Mouse (Mus musculus) heart, postnatal 14 days (tissue): ENCODE results near the gene Thoc6. TPM values are rescaled to one million over a fixed set of nuclear protein-coding genes. Genes with fewer than 3 reads are reported as not detected.

Experiments used
- DNase-seq, 2 experiments: peaks; one replicate each; pipeline ENCODE4 v3.0.0; 2021 to 2022
- intact Hi-C: fragments of 180-260 bp; cut with DNase I; formaldehyde crosslinking; loops from one replicate; pipeline ENCODE4 v1.15.1; 2025
- total RNA-seq, 2 experiments: library from RNA; stranded (reverse); gene quantifications; 2 replicates each; pipeline ENCODE4 v1.2.3; 2021

The Thoc6 gene
- total RNA-seq, 2 experiments from 2014 or later: 13.5 to 15.9 TPM

DNA sequence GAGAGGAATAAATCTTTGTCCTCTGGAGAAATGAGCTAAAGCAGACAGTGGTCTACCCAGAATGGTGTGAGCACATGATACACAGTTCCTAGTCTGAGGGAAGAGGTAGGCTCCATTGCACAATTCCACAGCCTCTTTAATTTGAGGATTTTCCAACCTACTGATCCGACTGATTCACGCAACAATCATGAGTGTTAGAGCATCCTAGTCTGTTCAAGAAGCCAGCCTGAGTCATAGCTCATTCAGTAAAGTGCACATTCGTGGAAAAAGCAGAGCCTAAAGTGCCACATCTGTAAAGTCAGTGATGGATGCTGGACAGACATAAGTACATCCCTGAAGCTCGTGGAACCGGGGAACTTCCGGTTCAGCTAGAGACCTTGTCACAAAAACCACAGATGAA is 22.3 kb downstream of the Thoc6 start:
- intact Hi-C loops: no loop called here
- DNase-seq: no peak

DNA sequence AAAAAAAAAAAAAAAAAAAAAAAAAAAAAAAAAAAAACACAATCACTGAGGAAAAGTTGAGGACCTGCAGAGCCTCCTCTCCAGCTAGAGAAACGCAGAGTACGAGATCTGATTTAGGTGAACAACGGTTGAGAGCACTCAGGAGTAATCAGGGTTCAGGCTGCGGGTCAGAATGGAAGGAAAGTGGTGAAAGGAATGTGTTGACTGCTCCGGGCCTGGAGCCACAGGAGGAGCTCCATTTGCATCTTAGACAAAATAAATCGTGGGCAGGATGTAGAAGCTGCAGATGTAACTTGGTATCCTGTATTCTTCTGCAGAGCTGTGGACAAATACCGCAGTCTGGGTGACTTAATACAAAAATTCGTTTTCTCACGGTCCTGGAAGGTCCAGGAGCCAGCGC is 27.8 kb downstream of the Thoc6 start:
- intact Hi-C loops: no loop called here
- DNase-seq: no peak

DNA sequence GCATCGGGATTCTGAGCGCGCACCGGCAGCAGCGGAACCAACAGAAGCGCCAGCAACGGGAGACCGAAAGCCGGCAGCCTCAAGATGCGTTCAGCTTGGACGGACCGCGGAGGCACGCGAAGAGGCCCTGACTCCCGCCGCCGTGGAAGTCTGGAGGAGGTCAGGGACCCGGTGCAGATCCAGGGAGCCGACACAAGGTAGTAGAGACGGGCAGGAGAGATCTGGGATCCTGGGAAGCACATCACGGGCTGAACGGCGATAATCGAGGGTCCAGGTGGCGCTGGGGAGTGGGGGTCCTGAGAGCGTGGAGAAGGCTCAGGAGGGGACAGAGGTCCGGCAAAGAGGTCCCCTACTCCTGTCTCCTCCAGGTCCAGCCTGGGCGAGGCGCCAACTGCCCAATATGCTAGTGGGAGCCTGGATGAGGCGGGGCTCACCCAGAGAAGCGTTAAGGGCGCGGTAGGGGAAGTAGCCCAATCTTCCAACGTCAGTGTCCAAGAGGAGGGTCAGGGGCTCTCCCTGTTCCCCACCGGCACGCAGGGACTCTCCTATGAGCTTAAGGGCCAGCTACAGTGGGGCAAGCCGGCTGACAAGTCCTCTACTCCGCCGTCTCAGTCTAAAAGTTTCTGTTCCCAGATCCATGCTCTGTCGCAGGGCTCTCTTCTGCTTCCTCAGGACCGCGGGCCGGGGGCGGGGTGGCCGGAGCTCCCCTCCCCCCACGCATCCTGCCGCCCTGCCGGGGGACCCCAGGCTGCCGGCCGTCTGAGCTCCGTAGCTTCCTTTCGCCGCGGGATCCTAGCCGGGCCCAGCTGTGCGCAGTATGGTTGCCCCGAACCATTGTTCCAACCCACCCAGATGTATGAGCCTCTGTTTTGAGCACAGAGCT is 28.8 kb downstream of the Thoc6 start, which contains the start of gene Mmp25:
Gene Mmp25, minus strand, starts transcription at position 665 of the 883 bp plus-strand sequence.
- DNase-seq: peak; percentile 21 to 32
- intact Hi-C loops: no loop called here

- intact Hi-C loops: loop anchor here (2.0 kb wide), 1 partner anchor 60 kb away; no protein-coding TSS in a partner anchor
Measured at GRCm38 (mm10) chr17:23631241-23631640, 42.4 kb downstream of the Thoc6 start.

GRCm38 (mm10) chr17:23630195-23631020 is 43.3 kb downstream of the Thoc6 start:
- peak; percentile 83 to 90 for DNase-seq
- intact Hi-C loops: loop anchor here (2.0 kb wide), 1 partner anchor 60 kb away; no protein-coding TSS in a partner anchor

More at GRCm38 (mm10) chr17:23631241-23631640, 42.4 kb downstream of the Thoc6 start:
- no peak for DNase-seq

GRCm38 (mm10) chr17:23627813-23628212 is 45.9 kb downstream of the Thoc6 start:
- no peak for DNase-seq
- intact Hi-C loops: no loop called here

DNA sequence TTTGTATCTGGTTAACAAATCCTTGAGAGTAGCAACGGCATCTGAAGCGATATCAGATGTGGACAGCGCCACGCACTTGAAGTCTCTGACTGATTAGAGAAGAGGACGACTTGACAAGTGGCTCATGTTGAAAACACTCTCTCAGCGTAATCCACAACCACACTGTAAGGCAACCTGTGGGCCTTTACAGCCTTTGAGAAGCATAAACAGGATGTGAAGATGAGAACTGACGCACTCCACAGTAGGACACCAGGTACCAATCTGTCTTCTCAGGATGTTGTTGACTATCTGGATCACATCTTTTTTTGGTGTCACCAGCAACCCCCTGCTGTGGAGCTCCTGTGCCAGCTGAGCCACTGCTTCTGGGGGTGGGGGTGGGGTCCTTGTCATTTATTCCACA is 53.3 kb downstream of the Thoc6 start:
- DNase-seq: no peak
- intact Hi-C loops: no loop called here

Other genes starting within 250 kb of the Thoc6 start
- not detected for gene Vmn2r117, start 194.2 kb downstream of the Thoc6 start, total RNA-seq
- 1 to 10 TPM; 4.9 to 5.8 TPM for gene Zfp213, start 109.6 kb downstream of the Thoc6 start, total RNA-seq
- gene Zfp13, start 74.4 kb downstream of the Thoc6 start, total RNA-seq: 1 to 10 TPM; 4.3 to 5.0 TPM
- not detected for gene Zscan10, start 73.0 kb downstream of the Thoc6 start, total RNA-seq
- gene Mmp25, start 28.6 kb downstream of the Thoc6 start, total RNA-seq: under 1 TPM; 0.10 to 0.24 TPM
- not detected for gene Bicdl2, start 13.4 kb downstream of the Thoc6 start, total RNA-seq
- 100 to 1,000 TPM; 186 to 198 TPM for gene Hcfc1r1, start 286 bp downstream of the Thoc6 start, total RNA-seq
- 10 to 100 TPM; 43.8 to 76.5 TPM for gene Tnfrsf12a, start 3.6 kb upstream of the Thoc6 start, total RNA-seq
- gene Cldn6, start 5.4 kb upstream of the Thoc6 start, total RNA-seq: not detected
- gene Cldn9, start 10.1 kb upstream of the Thoc6 start, total RNA-seq: not detected
- gene 1520401A03Rik, start 48.9 kb upstream of the Thoc6 start, total RNA-seq: not detected
- 1 to 10 TPM; 3.1 to 3.6 TPM for gene Pkmyt1, start 52.5 kb upstream of the Thoc6 start, total RNA-seq
- 10 to 100 TPM; 21.8 to 23.4 TPM for gene Paqr4, start 67.0 kb upstream of the Thoc6 start, total RNA-seq
- not detected for gene Kremen2, start 72.0 kb upstream of the Thoc6 start, total RNA-seq
- gene Flywch1, start 97.7 kb upstream of the Thoc6 start, total RNA-seq: 10 to 100 TPM; 30.2 to 30.8 TPM
- gene Flywch2, start 112.2 kb upstream of the Thoc6 start, total RNA-seq: 1 to 10 TPM; 1.6 TPM
- 100 to 1,000 TPM; 192 to 227 TPM for gene Srrm2, start 116.7 kb upstream of the Thoc6 start, total RNA-seq
- gene Elob, start 155.3 kb upstream of the Thoc6 start, total RNA-seq: 100 to 1,000 TPM; 339 to 355 TPM
- not detected for gene Prss33, start 162.2 kb upstream of the Thoc6 start, total RNA-seq
- not detected for gene Prss32, start 170.0 kb upstream of the Thoc6 start, total RNA-seq
- not detected for gene Prss41, start 170.3 kb upstream of the Thoc6 start, total RNA-seq
- gene Prss21, start 194.2 kb upstream of the Thoc6 start, total RNA-seq: not detected
- not detected for gene Dcpp1, start 207.0 kb upstream of the Thoc6 start, total RNA-seq
- not detected for gene Dcpp2, start 207.0 kb upstream of the Thoc6 start, total RNA-seq
- not detected for gene Dcpp3, start 243.6 kb upstream of the Thoc6 start, total RNA-seq